Mouse (Mus musculus) cortical plate, adult 2 months (tissue): ENCODE measurements around the gene Ntn1.

ENCODE experiments used
- CTCF ChIP-seq: fragments of 200-500 bp; IDR thresholded peaks from 2 replicates; pipeline ENCODE4 v1.5.1; 2011; ENCODE audit warnings: mild to moderate bottlenecking, control low read depth, low read length; ENCODE audit not compliant: insufficient read depth; ENCODE audit errors: extremely low read depth
- POLR2A ChIP-seq: fragments of 200-500 bp; IDR thresholded peaks from 2 replicates; pipeline ENCODE4 v1.6.1; 2011; ENCODE audit warnings: mild to moderate bottlenecking, low read length, control low read depth; ENCODE audit not compliant: insufficient read depth; ENCODE audit errors: extremely low read depth

GRCm38 (mm10) chr11:68176550-68176949 is 224.1 kb downstream of the Ntn1 start:
- no peak for TF ChIP-seq CTCF
- no peak for TF ChIP-seq POLR2A
